Mouse (Mus musculus): ENCODE measurements around the gene Vmp1. TPM values are rescaled to one million over a fixed set of nuclear protein-coding genes. Genes with fewer than 3 reads are reported as not detected.

Vmp1 gene
- polyA plus RNA-seq, 1 experiment from 2014 or later = 141 TPM

DNA sequence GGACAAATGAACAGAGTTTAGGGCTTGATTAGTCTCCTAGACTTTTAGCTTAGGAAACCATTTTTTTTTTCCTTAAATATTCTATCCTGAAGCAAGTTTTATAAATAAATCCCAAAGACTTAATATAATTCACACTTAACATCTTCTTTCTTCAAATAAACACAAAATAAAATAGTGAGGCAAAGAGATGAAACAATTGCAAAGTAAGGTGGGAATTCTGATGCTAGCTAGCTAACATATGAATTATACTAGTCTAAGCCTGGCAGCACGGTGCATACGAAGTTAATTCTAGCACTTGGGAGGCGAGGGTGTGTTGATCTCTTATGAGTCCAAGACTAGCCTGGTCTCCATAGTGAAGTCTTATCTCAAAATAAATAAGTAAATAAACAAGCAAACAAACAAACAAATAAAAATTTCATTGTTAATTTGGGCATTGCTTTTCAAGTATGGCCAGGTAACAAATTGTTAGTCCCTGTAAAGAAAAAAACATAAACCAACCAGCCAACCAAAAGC lies 100.3 kb downstream of the Vmp1 start:
- 92% methylated on average over 3 of the region's 3 CpGs for WGBS
- H3K36me3 ChIP-seq (ENCODE audit: control insufficient read depth, insufficient read depth, low read length) = no peaks in the 10 kb centered on the region
- H3K9ac ChIP-seq (ENCODE audit: low read depth, low read length) = no peak overlapping the region
- peaks cover 18% of the 10 kb centered on the region; the same call in 1 of the 2 replicates for H3K4me1 ChIP-seq (ENCODE audit: control insufficient read depth, insufficient read depth, low read length)
- H3K27me3 ChIP-seq (ENCODE audit: control insufficient read depth, insufficient read depth, low read length) = no peaks in the 10 kb centered on the region
- no peak overlapping the region for H3K4me2 ChIP-seq (replicated peaks; ENCODE audit: low read depth, low read length)
- no peaks in the 10 kb centered on the region for H3K9me3 ChIP-seq (ENCODE audit: control insufficient read depth, low read length)
- H3K27ac ChIP-seq (ENCODE audit: low read depth, low read length) = no peak overlapping the region
- no peak for ATAC-seq (ENCODE audit: low FRiP score, low TSS enrichment)
- no peak overlapping the region for H3K4me3 ChIP-seq (ENCODE audit: low read length)

DNA sequence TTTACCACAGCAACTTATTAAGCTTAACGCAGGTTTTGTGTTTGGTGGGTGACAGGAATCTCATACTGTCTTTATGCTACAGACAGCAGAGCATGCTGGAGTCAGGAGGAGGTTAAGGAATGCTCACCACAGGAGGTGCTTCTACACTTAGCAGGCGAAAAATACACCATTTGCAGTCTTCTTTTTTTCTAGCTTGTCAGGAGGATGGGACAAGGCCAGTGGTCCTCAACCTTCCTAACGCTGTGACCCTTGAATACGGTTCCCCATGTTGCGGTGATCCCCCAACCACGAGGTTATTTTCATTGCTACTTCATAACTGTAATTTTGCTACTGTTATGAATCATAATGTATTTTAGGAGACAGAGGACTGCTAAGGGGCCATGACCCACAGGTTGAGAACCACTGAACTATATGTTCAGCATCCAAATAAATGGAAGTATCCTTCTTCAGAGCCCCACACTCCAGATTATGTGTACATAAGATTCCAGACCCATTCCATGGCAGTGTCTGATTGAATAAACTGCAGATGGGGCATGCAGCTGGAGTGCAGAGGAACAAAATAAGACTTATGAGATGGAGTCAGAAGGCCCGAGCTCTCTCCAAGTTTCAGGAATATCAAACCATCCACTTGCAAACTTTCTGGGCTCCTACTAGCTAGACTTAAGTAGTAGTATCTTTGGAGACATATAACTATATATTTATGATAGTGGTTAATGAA lies 100.9 kb downstream of the Vmp1 start:
- 89% methylated on average over 7 of the region's 7 CpGs for WGBS
- no peak overlapping the region for H3K4me2 ChIP-seq (replicated peaks; ENCODE audit: low read depth, low read length)
- no peaks in the 10 kb centered on the region for H3K9me3 ChIP-seq (ENCODE audit: control insufficient read depth, low read length)
- peaks cover 14% of the 10 kb centered on the region; the same call in 1 of the 2 replicates for H3K4me1 ChIP-seq (ENCODE audit: control insufficient read depth, insufficient read depth, low read length)
- no peak for ATAC-seq (ENCODE audit: low FRiP score, low TSS enrichment)
- no peak overlapping the region for H3K27ac ChIP-seq (ENCODE audit: low read depth, low read length)
- no peak overlapping the region for H3K4me3 ChIP-seq (ENCODE audit: low read length)
- H3K36me3 ChIP-seq (ENCODE audit: control insufficient read depth, insufficient read depth, low read length) = no peaks in the 10 kb centered on the region
- H3K9ac ChIP-seq (ENCODE audit: low read depth, low read length) = no peak overlapping the region
- H3K27me3 ChIP-seq (ENCODE audit: control insufficient read depth, insufficient read depth, low read length) = no peaks in the 10 kb centered on the region

DNA sequence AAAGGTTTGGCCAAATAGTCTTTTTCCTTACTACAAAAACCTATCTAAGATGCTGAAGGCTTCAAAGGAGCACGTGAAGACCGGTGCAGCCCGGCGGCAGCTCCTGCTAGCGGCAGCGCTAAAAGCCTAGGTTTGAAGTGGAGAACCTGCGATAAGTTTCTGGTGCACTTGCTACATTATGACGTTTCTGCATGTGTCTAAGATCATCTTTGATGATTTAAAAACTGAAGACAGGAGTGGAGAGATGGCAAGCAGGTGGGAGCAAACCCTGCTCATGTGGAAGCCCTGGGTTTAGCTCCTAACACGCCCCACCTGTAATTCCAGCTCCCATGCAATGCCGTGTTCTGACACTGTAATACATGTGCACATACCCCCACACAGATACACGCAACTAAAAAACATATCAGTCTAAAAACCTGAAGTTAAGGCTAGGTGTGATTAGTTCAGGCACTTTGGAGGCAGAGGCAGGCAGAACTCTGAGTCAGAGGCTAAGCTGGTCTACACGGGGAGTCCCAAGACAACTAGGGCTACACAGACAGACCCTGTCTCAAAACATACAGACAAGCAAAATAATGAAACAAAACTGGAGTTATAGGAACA lies 101.6 kb downstream of the Vmp1 start:
- 89% methylated on average over 12 of the region's 12 CpGs for WGBS
- Histone ChIP-seq H3K4me1 (ENCODE audit: control insufficient read depth, insufficient read depth, low read length) (peaks cover 18% of the 10 kb centered on the region), H3K4me3 (ENCODE audit: low read length) (no peak overlapping the region), H3K9ac (ENCODE audit: low read depth, low read length) (no peak overlapping the region), H3K4me2 (replicated peaks; ENCODE audit: low read depth, low read length) (no peak overlapping the region), H3K9me3 (ENCODE audit: control insufficient read depth, low read length) (no peaks in the 10 kb centered on the region), H3K27ac (ENCODE audit: low read depth, low read length) (0 out of 2 replicates have a peak overlapping the region, but pooled peaks have one; percentile 65), H3K36me3 (ENCODE audit: control insufficient read depth, insufficient read depth, low read length) (no peaks in the 10 kb centered on the region), H3K27me3 (ENCODE audit: control insufficient read depth, insufficient read depth, low read length) (no peaks in the 10 kb centered on the region)
- ATAC-seq (ENCODE audit: low FRiP score, low TSS enrichment) = no peak

DNA sequence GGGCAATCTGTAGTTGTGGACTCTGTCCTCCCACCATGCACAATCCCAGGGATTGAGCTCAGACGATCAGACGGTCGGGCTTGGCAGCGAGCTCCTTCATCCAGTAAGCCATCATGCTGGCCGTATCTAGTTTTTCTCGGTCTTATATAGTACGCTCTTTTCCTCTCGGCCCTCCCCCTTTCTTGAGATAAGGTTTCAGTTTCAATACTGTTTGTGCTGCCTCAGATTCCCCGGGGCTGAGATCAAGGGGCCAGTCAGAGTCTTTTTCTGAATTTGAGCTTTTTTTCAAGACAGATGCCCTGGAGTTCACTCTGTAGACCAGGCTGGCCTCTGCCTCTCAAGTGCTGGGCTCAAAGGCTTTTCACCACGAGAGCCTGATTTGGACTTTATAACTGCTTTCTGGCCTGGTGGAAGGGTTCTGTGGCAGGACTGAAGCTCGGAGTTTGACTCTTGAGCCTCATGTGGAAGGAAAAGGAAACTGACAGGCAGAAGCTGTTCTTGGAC lies 102.3 kb downstream of the Vmp1 start:
- peak overlapping the region; percentile 65 for H3K27ac ChIP-seq (ENCODE audit: low read depth, low read length)
- peaks cover 22% of the 10 kb centered on the region for H3K4me1 ChIP-seq (ENCODE audit: control insufficient read depth, insufficient read depth, low read length)
- no peaks in the 10 kb centered on the region for H3K36me3 ChIP-seq (ENCODE audit: control insufficient read depth, insufficient read depth, low read length)
- H3K27me3 ChIP-seq (ENCODE audit: control insufficient read depth, insufficient read depth, low read length) = no peaks in the 10 kb centered on the region
- peak overlapping the region; percentile 24; the same call in 1 of the 2 replicates for H3K9ac ChIP-seq (ENCODE audit: low read depth, low read length)
- ATAC-seq (ENCODE audit: low FRiP score, low TSS enrichment) = no peak; the same call in 1 of the 2 replicates
- 31% methylated on average over 11 of the region's 11 CpGs for WGBS
- no peak overlapping the region for H3K4me3 ChIP-seq (ENCODE audit: low read length)
- no peak overlapping the region; the same call in 1 of the 2 replicates for H3K4me2 ChIP-seq (replicated peaks; ENCODE audit: low read depth, low read length)
- H3K9me3 ChIP-seq (ENCODE audit: control insufficient read depth, low read length) = no peaks in the 10 kb centered on the region

DNA sequence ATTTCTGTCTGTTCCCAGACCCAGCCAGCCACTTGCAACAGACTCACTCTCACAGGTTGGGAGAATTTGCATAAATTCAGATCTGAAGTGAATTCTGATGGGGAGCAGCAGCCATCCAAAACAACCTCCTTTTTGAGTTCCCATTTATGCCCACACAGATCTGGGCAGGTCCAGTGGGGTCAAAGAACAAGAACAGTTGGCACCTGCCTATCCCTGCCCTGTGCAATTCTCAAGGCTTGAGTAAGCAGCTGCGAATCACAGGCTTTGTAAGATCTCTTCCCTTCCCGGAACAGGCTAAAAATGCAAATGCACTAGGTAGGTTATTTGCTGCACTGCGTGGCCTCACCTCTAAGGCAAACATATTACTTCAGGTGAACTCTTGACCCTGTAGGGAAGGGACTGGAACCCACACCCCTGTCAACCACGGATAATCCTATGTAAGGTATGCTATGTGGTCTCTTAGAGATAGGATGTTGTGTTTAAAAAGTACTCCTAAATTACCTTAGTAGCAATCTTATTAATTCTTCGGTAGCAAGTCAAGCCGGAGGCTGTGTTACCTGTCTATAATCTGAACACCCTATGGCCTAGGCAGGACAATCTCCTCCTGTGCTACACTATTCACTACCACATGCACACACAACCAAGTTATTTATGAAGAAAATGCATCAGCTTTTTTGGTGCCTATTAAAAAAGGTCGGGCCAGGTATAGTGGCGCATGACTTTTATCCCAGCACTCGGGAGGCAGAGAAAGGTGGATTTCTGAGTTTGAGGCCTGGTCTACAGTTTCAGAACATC lies 103.1 kb downstream of the Vmp1 start:
- Histone ChIP-seq H3K4me3 (ENCODE audit: low read length) (no peak overlapping the region), H3K27me3 (ENCODE audit: control insufficient read depth, insufficient read depth, low read length) (no peaks in the 10 kb centered on the region), H3K9ac (ENCODE audit: low read depth, low read length) (no peak overlapping the region), H3K36me3 (ENCODE audit: control insufficient read depth, insufficient read depth, low read length) (no peaks in the 10 kb centered on the region), H3K4me1 (ENCODE audit: control insufficient read depth, insufficient read depth, low read length) (peaks cover 22% of the 10 kb centered on the region), H3K27ac (ENCODE audit: low read depth, low read length) (peak overlapping the region; percentile 65; the same call in 1 of the 2 replicates), H3K4me2 (replicated peaks; ENCODE audit: low read depth, low read length) (no peak overlapping the region), H3K9me3 (ENCODE audit: control insufficient read depth, low read length) (no peaks in the 10 kb centered on the region)
- WGBS = 79% methylated on average over 9 of the region's 9 CpGs
- ATAC-seq (ENCODE audit: low FRiP score, low TSS enrichment) = no peak

DNA sequence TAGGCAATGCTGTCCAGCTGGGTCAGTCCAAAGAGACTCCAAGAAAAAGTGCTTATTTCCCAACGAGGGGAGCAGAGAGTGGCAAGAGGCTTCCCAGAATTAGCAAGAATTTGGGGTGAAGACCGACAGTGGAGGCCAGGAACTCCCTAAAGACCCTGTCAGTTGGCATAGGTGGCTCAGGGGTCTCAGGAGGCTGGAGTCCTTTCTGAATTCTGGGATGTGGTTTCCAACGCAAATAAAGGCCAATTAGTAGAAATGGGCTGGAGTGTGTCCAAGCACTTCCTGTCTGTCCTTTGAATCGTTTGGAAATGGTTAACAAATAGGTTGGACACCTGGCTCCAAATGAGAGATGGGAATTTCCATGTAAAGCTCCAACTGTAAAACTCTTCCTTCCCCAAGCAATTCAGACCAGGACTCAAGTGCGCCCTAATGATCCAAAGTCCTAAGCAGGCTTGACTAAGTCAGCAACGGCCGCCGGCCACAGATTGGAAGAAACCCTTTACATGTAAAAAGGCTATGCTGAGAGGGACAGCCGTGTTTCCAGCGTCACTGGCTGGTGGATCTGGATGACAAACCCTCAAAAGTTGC lies 103.8 kb downstream of the Vmp1 start:
- no peaks in the 10 kb centered on the region for H3K36me3 ChIP-seq (ENCODE audit: control insufficient read depth, insufficient read depth, low read length)
- no peak overlapping the region for H3K4me3 ChIP-seq (ENCODE audit: low read length)
- H3K9me3 ChIP-seq (ENCODE audit: control insufficient read depth, low read length) = no peaks in the 10 kb centered on the region
- H3K27ac ChIP-seq (ENCODE audit: low read depth, low read length) = peak overlapping the region; percentile 60; the same call in 1 of the 2 replicates
- 71% methylated on average over 10 of the region's 10 CpGs for WGBS
- H3K4me2 ChIP-seq (replicated peaks; ENCODE audit: low read depth, low read length) = no peak overlapping the region
- no peak for ATAC-seq (ENCODE audit: low FRiP score, low TSS enrichment)
- H3K9ac ChIP-seq (ENCODE audit: low read depth, low read length) = no peak overlapping the region
- peaks cover 22% of the 10 kb centered on the region for H3K4me1 ChIP-seq (ENCODE audit: control insufficient read depth, insufficient read depth, low read length)
- no peaks in the 10 kb centered on the region for H3K27me3 ChIP-seq (ENCODE audit: control insufficient read depth, insufficient read depth, low read length)

DNA sequence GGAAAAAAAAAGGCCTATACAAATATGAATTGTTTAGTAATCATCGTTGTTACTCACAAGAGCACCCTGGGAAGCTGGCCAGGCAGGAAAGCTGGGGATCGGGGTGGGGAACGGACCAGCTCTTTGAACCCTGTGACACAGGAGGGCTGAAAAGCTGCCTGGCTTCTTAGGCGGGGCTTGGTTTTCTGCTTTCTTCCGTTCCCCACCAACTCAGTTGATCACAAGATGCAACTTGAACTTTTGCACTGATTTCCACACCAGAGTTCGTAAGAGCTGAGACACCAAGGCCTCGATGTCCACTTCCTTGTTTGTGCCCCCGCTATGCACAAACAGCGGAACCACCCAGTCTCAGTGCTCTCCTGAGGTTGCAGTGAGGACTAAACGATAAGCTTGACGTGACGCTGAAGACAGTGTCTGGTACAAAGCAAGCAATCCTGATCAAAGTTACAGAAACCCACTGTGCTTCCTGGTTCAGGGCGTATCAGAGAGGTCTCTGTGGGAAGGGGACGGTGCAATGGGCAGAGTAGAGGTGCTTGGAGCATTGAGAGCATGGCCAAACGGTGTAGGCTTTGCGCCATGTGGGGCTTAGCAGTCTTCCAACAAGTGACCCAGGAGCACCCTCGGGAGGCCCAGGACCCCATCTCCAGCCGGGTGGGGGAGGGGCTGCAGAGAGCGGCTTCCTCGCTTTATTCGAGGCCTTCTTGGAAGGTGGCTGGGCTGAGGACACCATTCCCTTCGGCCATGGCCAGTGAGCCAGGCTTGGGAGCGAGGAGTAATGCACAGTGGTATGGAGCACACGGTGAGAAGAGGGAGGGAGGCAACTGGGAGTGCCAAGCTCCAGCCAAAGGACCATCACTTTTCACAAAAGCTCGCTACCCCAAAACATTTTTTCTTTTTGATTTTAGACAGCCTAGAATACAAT lies 104.6 kb downstream of the Vmp1 start:
- no peak for ATAC-seq (ENCODE audit: low FRiP score, low TSS enrichment)

More for the DNA sequence above, 104.6 kb downstream of the Vmp1 start:
- Histone ChIP-seq H3K36me3 (ENCODE audit: control insufficient read depth, insufficient read depth, low read length) (no peaks in the 10 kb centered on the region), H3K27me3 (ENCODE audit: control insufficient read depth, insufficient read depth, low read length) (no peaks in the 10 kb centered on the region), H3K4me3 (ENCODE audit: low read length) (no peak overlapping the region), H3K4me1 (ENCODE audit: control insufficient read depth, insufficient read depth, low read length) (peaks cover 22% of the 10 kb centered on the region), H3K4me2 (replicated peaks; ENCODE audit: low read depth, low read length) (no peak overlapping the region), H3K9me3 (ENCODE audit: control insufficient read depth, low read length) (no peaks in the 10 kb centered on the region), H3K9ac (ENCODE audit: low read depth, low read length) (no peak overlapping the region), H3K27ac (ENCODE audit: low read depth, low read length) (no peak overlapping the region; the same call in 1 of the 2 replicates)
- WGBS = 69% methylated on average over 25 of the region's 25 CpGs

Measured in kidney, embryonic 14.5 days (tissue).